Mouse (Mus musculus): ENCODE data around the gene Cd300ld. TPM values are rescaled to one million over a fixed set of nuclear protein-coding genes. Genes with fewer than 3 reads are reported as not detected.
"Not testable (repeated sequence)": the region's sequence is repeated elsewhere in the genome, so short reads cannot be mapped to it uniquely, and the experiment has no call there.

The Cd300ld gene
- total RNA-seq (2021) = 1 to 10 TPM in 1 of 2 experiments, under 1 TPM in 1; 0.95 to 1.7 TPM
- long read RNA-seq, experiment 1 = 0 reads
- long read RNA-seq, experiment 2, partial matches to known transcripts = 0 of 1 reads
- long read RNA-seq, experiment 2, other reads (novel, unspliced or antisense) = 0 of 1 reads

- peak in 1 of 2 experiments; percentile 10 for DNase-seq
These were observed at the start of gene Cd300ld for GRCm38 (mm10) chr11:114989793-114990192. Gene Cd300ld (minus strand): TSS chr11:114989922.

GRCm38 (mm10) chr11:115037669-115038068 lies 47.9 kb upstream of the Cd300ld start, which contains the start of gene Cd300ld5:
Gene Cd300ld5 (minus strand): TSS chr11:115037769.
- not testable (repeated sequence) for DNase-seq

- DNase-seq = not testable (repeated sequence)
These were observed 37.2 kb upstream of the Cd300ld start, which contains the start of gene Cd300ld4 for GRCm38 (mm10) chr11:115026912-115027311. Gene Cd300ld4 (minus strand): TSS chr11:115027012.

- DNase-seq = not testable (repeated sequence)
These were observed 26.4 kb upstream of the Cd300ld start, which contains the start of gene Cd300ld2 for GRCm38 (mm10) chr11:115016093-115016492. Gene Cd300ld2 (minus strand): TSS chr11:115016193.

- peak; percentile 16 to 43 for DNase-seq
These were observed 14.3 kb upstream of the Cd300ld start for GRCm38 (mm10) chr11:115004070-115004469.

- peak; percentile 14 to 26 for DNase-seq
These were observed 11.8 kb upstream of the Cd300ld start, which contains the start of gene Cd300c2 for GRCm38 (mm10) chr11:115001474-115002040. Gene Cd300c2 (minus strand): TSS chr11:115001880.

- peak in 1 of 2 experiments; percentile 25 for DNase-seq
These were observed 7.9 kb downstream of the Cd300ld start for GRCm38 (mm10) chr11:114981866-114982265.

- DNase-seq = no peak
These were observed 17.0 kb downstream of the Cd300ld start for GRCm38 (mm10) chr11:114972726-114973125.

- DNase-seq = peak; percentile 10 to 56
These were observed 20.9 kb downstream of the Cd300ld start, which contains the start of gene Cd300c for GRCm38 (mm10) chr11:114968752-114969207. Gene Cd300c (minus strand): TSS chr11:114969157.

GRCm38 (mm10) chr11:114965182-114965828 lies 24.4 kb downstream of the Cd300ld start:
- peak; percentile 13 to 30 for DNase-seq

GRCm38 (mm10) chr11:114960369-114960768 lies 29.4 kb downstream of the Cd300ld start:
- DNase-seq = no peak

- no peak for DNase-seq
These were observed 55.6 kb downstream of the Cd300ld start, which contains the start of gene Cd300lb for GRCm38 (mm10) chr11:114934144-114934543. Gene Cd300lb (minus strand): TSS chr11:114934386.

- peak in 1 of 2 experiments; percentile 20 for DNase-seq
These were observed 56.1 kb downstream of the Cd300ld start for GRCm38 (mm10) chr11:114933591-114933990.

Other genes with a start within 250 kb of the Cd300ld start
- 1 to 10 TPM in 1 of 2 experiments, under 1 TPM in 1; 0.42 to 1.3 TPM for gene Kif19a, start 224.5 kb downstream of the Cd300ld start, total RNA-seq (2021)
- not detected for gene Btbd17, start 194.0 kb downstream of the Cd300ld start, total RNA-seq (2021)
- not detected for gene Gpr142, start 191.0 kb downstream of the Cd300ld start, total RNA-seq (2021)
- gene Gprc5c, start 138.8 kb downstream of the Cd300ld start, total RNA-seq (2021) = 1 to 10 TPM; 5.1 to 7.5 TPM
- gene Cd300a, start 99.9 kb downstream of the Cd300ld start, total RNA-seq (2021) = under 1 TPM; 0.62 to 0.98 TPM
- gene Cd300lb, start 55.5 kb downstream of the Cd300ld start, total RNA-seq (2021) = under 1 TPM; 0.23 to 0.40 TPM
- gene Cd300c, start 20.8 kb downstream of the Cd300ld start, total RNA-seq (2021) = not detected
- gene Cd300c2, start 12.0 kb upstream of the Cd300ld start, total RNA-seq (2021) = 1 to 10 TPM; 1.4 TPM
- gene Cd300ld2, start 26.3 kb upstream of the Cd300ld start, total RNA-seq (2021) = not detected
- gene Cd300ld4, start 37.1 kb upstream of the Cd300ld start, total RNA-seq (2021) = under 1 TPM in 1 of 2 experiments, not detected in 1; 0.80 TPM
- 1 to 10 TPM; 4.8 to 5.6 TPM for gene Cd300ld5, start 47.8 kb upstream of the Cd300ld start, total RNA-seq (2021)
- gene Cd300ld3, start 58.5 kb upstream of the Cd300ld start, total RNA-seq (2021) = 10 to 100 TPM; 11.4 TPM
- gene Cd300e, start 72.3 kb upstream of the Cd300ld start, total RNA-seq (2021) = under 1 TPM; 0.25 to 0.39 TPM
- 1 to 10 TPM in 1 of 2 experiments, under 1 TPM in 1; 0.50 to 1.2 TPM for gene Rab37, start 101.5 kb upstream of the Cd300ld start, total RNA-seq (2021)
- under 1 TPM in 1 of 2 experiments, not detected in 1; 0.36 TPM for gene Cd300lf, start 144.1 kb upstream of the Cd300ld start, total RNA-seq (2021)
- 1 to 10 TPM; 7.7 to 9.1 TPM for gene Slc9a3r1, start 173.4 kb upstream of the Cd300ld start, total RNA-seq (2021)
- 10 to 100 TPM; 10.9 to 12.9 TPM for gene Tmem104, start 197.6 kb upstream of the Cd300ld start, total RNA-seq (2021)
- 10 to 100 TPM; 20.7 to 25.1 TPM for gene Nat9, start 197.9 kb upstream of the Cd300ld start, total RNA-seq (2021)

All from heart, adult 18-20 months (tissue).